Mouse (Mus musculus): ENCODE results near the gene Acsl5. TPM values are rescaled to one million over a fixed set of nuclear protein-coding genes. Genes with fewer than 3 reads are reported as not detected.

Acsl5 gene
- polyA plus RNA-seq, 1 experiment from 2014 or later, result 63.2 TPM

- DNase-seq (ENCODE audit: low spot score), result no peak
- H3K4me2 ChIP-seq (replicated peaks; ENCODE audit: low read depth), result no peak overlapping the region
- ATAC-seq (ENCODE audit: low FRiP score, low TSS enrichment), result no peak
- no peaks in the 10 kb centered on the region for H3K36me3 ChIP-seq (ENCODE audit: control insufficient read depth, insufficient read depth, low read length)
- H3K9me3 ChIP-seq (ENCODE audit: control insufficient read depth, low read length), result no peaks in the 10 kb centered on the region
- 58% methylated on average over 9 of the region's 9 CpGs for WGBS
- H3K4me1 ChIP-seq (replicated peaks; ENCODE audit: control insufficient read depth, insufficient read depth), result no peaks in the 10 kb centered on the region
- no peaks in the 10 kb centered on the region for H3K27me3 ChIP-seq (ENCODE audit: control insufficient read depth, insufficient read depth, low read length)
- no peak overlapping the region for H3K27ac ChIP-seq (replicated peaks)
- TF ChIP-seq CTCF (IDR thresholded peaks at IDR 0.05; ENCODE audit: low read depth) (no peak), EP300 (optimal IDR thresholded peaks at IDR 0.05) (no peak)
- H3K4me3 ChIP-seq (ENCODE audit: low read depth, low read length), result no peak overlapping the region
- H3K9ac ChIP-seq (ENCODE audit: low read length), result no peak overlapping the region
Observed at GRCm38 (mm10) chr19:55337066-55337465, 85.3 kb downstream of the Acsl5 start.

GRCm38 (mm10) chr19:55337664-55338063, 85.9 kb downstream of the Acsl5 start:
- no peaks in the 10 kb centered on the region for H3K4me1 ChIP-seq (replicated peaks; ENCODE audit: control insufficient read depth, insufficient read depth)
- H3K27me3 ChIP-seq (ENCODE audit: control insufficient read depth, insufficient read depth, low read length), result no peaks in the 10 kb centered on the region
- ATAC-seq (ENCODE audit: low FRiP score, low TSS enrichment), result no peak
- no peak overlapping the region for H3K9ac ChIP-seq (ENCODE audit: low read length)
- no peaks in the 10 kb centered on the region for H3K9me3 ChIP-seq (ENCODE audit: control insufficient read depth, low read length)
- no peak overlapping the region for H3K27ac ChIP-seq (replicated peaks)
- H3K36me3 ChIP-seq (ENCODE audit: control insufficient read depth, insufficient read depth, low read length), result no peaks in the 10 kb centered on the region
- 79% methylated on average over 10 of the region's 10 CpGs for WGBS
- TF ChIP-seq CTCF (IDR thresholded peaks at IDR 0.05; ENCODE audit: low read depth) (no peak), EP300 (optimal IDR thresholded peaks at IDR 0.05) (no peak)
- H3K4me2 ChIP-seq (replicated peaks; ENCODE audit: low read depth), result no peak overlapping the region
- H3K4me3 ChIP-seq (ENCODE audit: low read depth, low read length), result no peak overlapping the region
- DNase-seq (ENCODE audit: low spot score), result no peak

GRCm38 (mm10) chr19:55340521-55340920, 88.8 kb downstream of the Acsl5 start:
- Histone ChIP-seq H3K4me3 (ENCODE audit: low read depth, low read length) (no peak overlapping the region), H3K36me3 (ENCODE audit: control insufficient read depth, insufficient read depth, low read length) (no peaks in the 10 kb centered on the region), H3K4me2 (replicated peaks; ENCODE audit: low read depth) (no peak overlapping the region), H3K9ac (ENCODE audit: low read length) (no peak overlapping the region), H3K27ac (replicated peaks) (no peak overlapping the region), H3K27me3 (ENCODE audit: control insufficient read depth, insufficient read depth, low read length) (no peaks in the 10 kb centered on the region), H3K9me3 (ENCODE audit: control insufficient read depth, low read length) (no peaks in the 10 kb centered on the region), H3K4me1 (replicated peaks; ENCODE audit: control insufficient read depth, insufficient read depth) (no peaks in the 10 kb centered on the region)
- 92% methylated on average over 6 of the region's 6 CpGs for WGBS
- ATAC-seq (ENCODE audit: low FRiP score, low TSS enrichment) (no peak), DNase-seq (ENCODE audit: low spot score) (no peak)
- no peak for TF ChIP-seq CTCF (IDR thresholded peaks at IDR 0.05; ENCODE audit: low read depth)
- TF ChIP-seq EP300 (optimal IDR thresholded peaks at IDR 0.05), result no peak

- Histone ChIP-seq H3K9me3 (ENCODE audit: control insufficient read depth, low read length) (no peaks in the 10 kb centered on the region), H3K4me1 (replicated peaks; ENCODE audit: control insufficient read depth, insufficient read depth) (no peaks in the 10 kb centered on the region), H3K36me3 (ENCODE audit: control insufficient read depth, insufficient read depth, low read length) (no peaks in the 10 kb centered on the region), H3K4me2 (replicated peaks; ENCODE audit: low read depth) (no peak overlapping the region), H3K4me3 (ENCODE audit: low read depth, low read length) (no peak overlapping the region), H3K9ac (ENCODE audit: low read length) (no peak overlapping the region), H3K27me3 (ENCODE audit: control insufficient read depth, insufficient read depth, low read length) (no peaks in the 10 kb centered on the region), H3K27ac (replicated peaks) (no peak overlapping the region)
- no peak for DNase-seq (ENCODE audit: low spot score)
- TF ChIP-seq CTCF (IDR thresholded peaks at IDR 0.05; ENCODE audit: low read depth) (peak; percentile 43), EP300 (optimal IDR thresholded peaks at IDR 0.05) (no peak)
- WGBS, result 64% methylated on average over 3 of the region's 3 CpGs
- no peak for ATAC-seq (ENCODE audit: low FRiP score, low TSS enrichment)
Observed at GRCm38 (mm10) chr19:55341377-55341776, 89.6 kb downstream of the Acsl5 start.

- WGBS, result 71% methylated on average over 7 of the region's 7 CpGs
- no peak overlapping the region for H3K4me2 ChIP-seq (replicated peaks; ENCODE audit: low read depth)
- no peak overlapping the region for H3K4me3 ChIP-seq (ENCODE audit: low read depth, low read length)
- no peak overlapping the region for H3K9ac ChIP-seq (ENCODE audit: low read length)
- H3K4me1 ChIP-seq (replicated peaks; ENCODE audit: control insufficient read depth, insufficient read depth), result no peaks in the 10 kb centered on the region
- H3K27me3 ChIP-seq (ENCODE audit: control insufficient read depth, insufficient read depth, low read length), result no peaks in the 10 kb centered on the region
- peak; percentile 60 for DNase-seq (ENCODE audit: low spot score)
- TF ChIP-seq CTCF (IDR thresholded peaks at IDR 0.05; ENCODE audit: low read depth) (no peak), EP300 (optimal IDR thresholded peaks at IDR 0.05) (no peak)
- H3K36me3 ChIP-seq (ENCODE audit: control insufficient read depth, insufficient read depth, low read length), result no peaks in the 10 kb centered on the region
- no peaks in the 10 kb centered on the region for H3K9me3 ChIP-seq (ENCODE audit: control insufficient read depth, low read length)
- peak; percentile 78; the same call in 1 of the 2 replicates for ATAC-seq (ENCODE audit: low FRiP score, low TSS enrichment)
- H3K27ac ChIP-seq (replicated peaks), result no peak overlapping the region
Observed at GRCm38 (mm10) chr19:55342423-55342822, 90.7 kb downstream of the Acsl5 start.

GRCm38 (mm10) chr19:55343274-55343673, 91.5 kb downstream of the Acsl5 start:
- WGBS, result 66% methylated on average over 9 of the region's 9 CpGs
- H3K4me2 ChIP-seq (replicated peaks; ENCODE audit: low read depth), result no peak overlapping the region

More at GRCm38 (mm10) chr19:55343274-55343673, 91.5 kb downstream of the Acsl5 start:
- Histone ChIP-seq H3K4me1 (replicated peaks; ENCODE audit: control insufficient read depth, insufficient read depth) (no peaks in the 10 kb centered on the region), H3K27ac (replicated peaks) (no peak overlapping the region), H3K27me3 (ENCODE audit: control insufficient read depth, insufficient read depth, low read length) (no peaks in the 10 kb centered on the region), H3K4me3 (ENCODE audit: low read depth, low read length) (no peak overlapping the region), H3K36me3 (ENCODE audit: control insufficient read depth, insufficient read depth, low read length) (no peaks in the 10 kb centered on the region), H3K9ac (ENCODE audit: low read length) (no peak overlapping the region), H3K9me3 (ENCODE audit: control insufficient read depth, low read length) (no peaks in the 10 kb centered on the region)
- TF ChIP-seq CTCF (IDR thresholded peaks at IDR 0.05; ENCODE audit: low read depth) (no peak), EP300 (optimal IDR thresholded peaks at IDR 0.05) (no peak)
- ATAC-seq (ENCODE audit: low FRiP score, low TSS enrichment) (peak; percentile 61), DNase-seq (ENCODE audit: low spot score) (peak; percentile 27)

Other genes with a start within 250 kb of the Acsl5 start
- gene Gpam, start 124.7 kb upstream of the Acsl5 start, polyA plus RNA-seq (2015; fragmentation: Nextera tagmentation; extraction: Ambion mirVana), result 12.5 and 13.1 TPM in 2 replicates
- 0.16 and 0.23 TPM in 2 replicates for gene Tectb, start 71.2 kb upstream of the Acsl5 start, polyA plus RNA-seq (2015; fragmentation: Nextera tagmentation; extraction: Ambion mirVana)
- gene Gucy2g, start 10.7 kb upstream of the Acsl5 start, polyA plus RNA-seq (2015; fragmentation: Nextera tagmentation; extraction: Ambion mirVana), result 0.08 TPM in 2 replicates
- 49.8 and 50.8 TPM in 2 replicates for gene Zdhhc6, start 64.1 kb downstream of the Acsl5 start, polyA plus RNA-seq (2015; fragmentation: Nextera tagmentation; extraction: Ambion mirVana)
- 19.4 and 20.1 TPM in 2 replicates for gene Vti1a, start 64.4 kb downstream of the Acsl5 start, polyA plus RNA-seq (2015; fragmentation: Nextera tagmentation; extraction: Ambion mirVana)